Mouse (Mus musculus): Measurements from ENCODE around the gene Pparg.

The Pparg gene

DNA sequence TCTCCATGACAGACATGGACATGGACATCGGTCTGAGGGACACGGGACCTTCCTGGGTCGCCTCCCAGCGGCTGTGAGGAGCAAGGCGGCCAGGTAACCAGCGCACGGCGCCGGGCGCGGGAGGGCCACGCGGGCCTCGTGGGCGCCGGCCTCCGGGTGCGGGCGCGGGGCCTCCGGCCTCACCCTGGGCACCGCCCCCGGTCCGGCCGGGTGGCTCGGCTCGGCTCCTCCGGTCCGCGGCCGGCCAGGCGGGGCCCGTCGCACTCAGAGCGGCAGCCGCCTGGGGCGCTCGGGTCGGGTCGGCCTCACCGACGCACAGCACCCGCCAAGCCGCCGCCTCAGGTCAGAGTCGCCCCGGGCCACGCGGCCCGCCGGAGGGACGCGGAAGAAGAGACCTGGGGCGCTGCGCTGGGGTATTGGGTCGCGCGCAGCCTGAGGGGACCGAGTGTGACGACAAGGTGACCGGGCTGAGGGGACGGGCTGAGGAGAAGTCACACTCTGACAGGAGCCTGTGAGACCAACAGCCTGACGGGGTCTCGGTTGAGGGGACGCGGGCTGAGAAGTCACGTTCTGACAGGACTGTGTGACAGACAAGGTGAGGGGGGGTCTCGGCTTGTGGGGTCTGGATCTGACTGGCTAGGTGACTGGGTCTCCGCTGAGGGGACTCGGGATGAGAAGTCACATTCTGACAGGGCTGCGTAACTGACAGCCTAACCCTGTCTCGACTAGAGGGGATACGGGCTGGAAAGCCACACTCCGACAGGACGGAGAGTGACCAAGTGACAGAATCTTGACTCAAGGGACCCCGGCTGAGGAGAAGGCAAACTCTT is at the start of gene Pparg:
TSS of gene Pparg (plus strand) at position 176 of the 830 bp plus-strand sequence.
- DNase-seq (ENCODE audit: low spot score in 2 of 2): no peak

- DNase-seq (ENCODE audit: low spot score in 2 of 2): no peak
Measured at GRCm38 (mm10) chr6:115312780-115313179, 48.0 kb upstream of the Pparg start.

GRCm38 (mm10) chr6:115313235-115313738 is 47.5 kb upstream of the Pparg start:
- no peak for DNase-seq (ENCODE audit: low spot score in 2 of 2)

- DNase-seq (ENCODE audit: low spot score in 2 of 2): no peak
Measured at GRCm38 (mm10) chr6:115313910-115314309, 46.8 kb upstream of the Pparg start.

- DNase-seq (ENCODE audit: low spot score in 2 of 2): no peak
Measured at GRCm38 (mm10) chr6:115315770-115316169, 45.0 kb upstream of the Pparg start.

DNA sequence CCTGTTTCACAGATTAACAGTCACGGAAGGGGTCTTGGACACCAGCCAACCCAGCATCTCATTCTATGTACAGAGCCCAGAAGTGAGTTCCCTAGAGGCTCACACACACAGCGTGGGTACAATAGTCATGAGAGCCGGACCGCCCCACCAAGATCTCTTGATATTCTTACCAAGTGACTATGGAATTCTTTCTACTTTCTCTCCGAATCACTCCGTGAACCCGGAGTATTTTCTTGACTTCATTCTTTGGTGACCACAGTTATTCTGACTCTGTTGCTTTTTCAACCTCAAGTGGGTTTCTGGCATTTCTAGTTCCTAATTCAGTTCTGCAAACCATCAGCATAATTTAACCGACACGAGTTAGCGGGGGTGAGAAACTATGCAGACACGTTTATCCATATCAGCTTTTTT is 43.9 kb upstream of the Pparg start:
- DNase-seq (ENCODE audit: low spot score in 2 of 2): no peak

- no peak for DNase-seq (ENCODE audit: low spot score in 2 of 2)
Measured at GRCm38 (mm10) chr6:115318811-115319210, 41.9 kb upstream of the Pparg start.

GRCm38 (mm10) chr6:115319686-115320085 is 41.1 kb upstream of the Pparg start:
- no peak for DNase-seq (ENCODE audit: low spot score in 2 of 2)

DNA sequence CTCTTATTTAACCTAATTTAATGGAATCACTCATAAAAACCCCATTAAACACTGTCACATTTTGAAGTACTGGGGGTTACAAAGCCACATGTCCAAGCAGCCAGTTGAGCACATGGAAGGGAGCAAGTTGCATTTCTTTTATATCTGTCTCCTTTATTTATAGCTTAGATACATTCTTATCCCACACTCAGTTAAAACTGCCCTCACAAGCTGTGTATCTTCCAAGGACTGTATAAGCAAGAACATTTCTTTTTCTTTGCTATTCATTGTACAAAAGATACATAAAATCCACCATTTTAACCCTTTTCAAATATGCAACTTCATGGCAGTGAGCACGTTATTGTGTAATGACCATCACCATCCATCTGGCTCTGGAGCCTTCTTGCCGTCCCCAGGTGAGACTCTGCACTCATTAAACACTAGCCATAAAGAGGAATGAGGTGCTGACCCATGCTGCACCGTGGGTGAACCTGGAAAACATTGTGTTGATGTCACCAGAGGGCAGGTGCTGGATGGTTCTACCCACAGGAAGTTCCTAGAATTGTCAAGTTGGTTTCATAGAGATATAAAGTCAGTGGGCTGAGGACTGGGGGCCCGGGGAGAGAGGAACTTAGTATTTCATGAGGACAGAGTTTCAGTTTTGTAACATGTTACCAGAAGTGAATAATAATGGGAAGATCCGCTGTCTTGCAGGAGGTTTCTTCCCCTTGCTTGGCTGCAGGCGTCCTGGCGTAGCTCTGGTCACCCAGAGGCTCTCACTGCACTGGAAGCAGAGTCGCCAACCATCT is 39.6 kb upstream of the Pparg start:
- no peak for DNase-seq (ENCODE audit: low spot score in 2 of 2)

- DNase-seq (ENCODE audit: low spot score in 2 of 2): no peak
Measured at GRCm38 (mm10) chr6:115321883-115322351, 38.8 kb upstream of the Pparg start.

DNA sequence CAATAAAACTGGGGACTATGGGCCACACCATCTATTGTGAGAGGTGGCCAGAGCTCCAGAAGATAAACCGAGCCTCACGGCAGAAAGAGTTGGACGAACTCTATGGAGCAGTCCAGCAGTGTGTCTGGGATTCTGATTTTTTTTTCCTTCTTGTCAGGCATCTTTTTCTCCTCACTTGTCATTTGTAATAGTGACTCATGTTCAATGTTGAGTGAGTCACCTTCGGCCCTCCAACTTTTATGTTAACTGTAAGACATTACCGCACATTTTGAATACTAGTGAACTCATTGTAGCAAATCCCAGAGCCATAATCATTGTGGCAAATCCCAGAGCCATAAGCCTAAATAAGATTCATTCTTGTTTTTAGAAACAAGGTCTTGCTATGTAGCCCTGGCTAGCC is 37.8 kb upstream of the Pparg start:
- no peak for DNase-seq (ENCODE audit: low spot score in 2 of 2)

DNA sequence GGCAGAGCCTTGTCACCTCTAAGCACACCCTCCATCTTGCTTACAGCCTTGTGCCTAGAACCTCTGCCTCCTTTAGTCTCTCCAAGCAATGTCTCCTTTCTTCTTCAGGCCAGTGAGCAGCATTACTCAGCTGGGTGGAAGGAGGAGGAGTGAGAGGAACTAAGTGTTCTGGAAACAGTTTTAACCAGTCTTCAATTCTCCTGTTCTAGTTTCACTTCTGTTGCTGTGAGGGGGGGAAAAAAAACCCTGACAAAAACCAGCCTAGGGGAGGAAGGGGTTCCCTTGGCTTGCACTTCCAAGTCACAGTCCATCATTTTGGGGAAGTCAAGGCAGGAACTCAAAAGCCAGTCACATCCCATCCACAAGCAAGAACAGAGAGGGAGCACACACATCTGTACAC is 29.8 kb upstream of the Pparg start:
- DNase-seq (ENCODE audit: low spot score in 2 of 2): no peak

DNA sequence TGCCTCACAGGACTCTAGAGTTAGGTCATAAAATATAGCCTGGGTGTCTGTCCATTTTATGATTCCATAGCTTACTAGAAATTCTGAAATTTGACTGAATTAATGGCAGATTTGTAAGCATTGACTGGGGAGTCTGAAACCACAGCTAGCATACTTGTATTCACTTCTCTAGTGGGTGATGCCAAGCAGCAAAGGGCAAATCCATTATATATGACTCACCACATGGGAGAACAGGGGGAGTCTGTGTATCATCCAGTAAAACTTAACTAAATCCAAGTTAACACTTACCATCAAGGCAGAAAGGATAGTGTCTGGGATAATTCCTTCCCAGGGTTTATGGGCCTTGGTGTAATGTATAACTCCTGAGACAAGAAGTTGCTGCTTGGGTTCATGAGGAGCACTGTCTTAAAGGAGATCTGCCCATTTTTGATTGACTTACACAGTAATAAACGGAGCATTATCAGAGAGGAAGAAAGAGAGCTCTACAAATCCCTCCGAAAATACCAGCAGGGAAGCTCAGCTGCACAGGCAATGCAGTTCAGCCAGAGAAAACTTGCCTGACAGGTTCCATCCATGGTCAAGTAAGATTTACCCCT is 27.6 kb upstream of the Pparg start:
- no peak for DNase-seq (ENCODE audit: low spot score in 2 of 2)

- no peak for DNase-seq (ENCODE audit: low spot score in 2 of 2)
Measured at GRCm38 (mm10) chr6:115335536-115335935, 25.2 kb upstream of the Pparg start.

- DNase-seq (ENCODE audit: low spot score in 2 of 2): no peak
Measured at GRCm38 (mm10) chr6:115340084-115340483, 20.7 kb upstream of the Pparg start.

DNA sequence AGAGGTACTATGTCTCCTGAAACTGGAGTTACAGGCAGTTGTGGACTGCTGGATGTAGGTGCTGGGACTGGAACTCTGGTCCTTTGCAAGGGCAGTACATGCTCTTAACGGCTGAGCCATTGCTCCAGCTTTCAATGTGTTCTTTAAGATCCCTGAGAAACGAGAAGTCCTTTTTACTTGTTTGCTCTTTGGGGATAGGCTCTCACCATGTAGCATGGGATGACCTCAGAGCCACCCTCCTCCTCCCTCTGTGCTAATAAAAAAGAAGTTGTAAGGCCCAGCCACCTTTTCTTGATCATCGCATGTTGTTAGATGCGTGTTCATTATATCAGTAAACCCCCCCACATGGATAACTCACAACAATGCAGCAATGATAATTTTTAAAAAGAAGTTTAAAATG is 17.7 kb upstream of the Pparg start:
- no peak for DNase-seq (ENCODE audit: low spot score in 2 of 2)

DNA sequence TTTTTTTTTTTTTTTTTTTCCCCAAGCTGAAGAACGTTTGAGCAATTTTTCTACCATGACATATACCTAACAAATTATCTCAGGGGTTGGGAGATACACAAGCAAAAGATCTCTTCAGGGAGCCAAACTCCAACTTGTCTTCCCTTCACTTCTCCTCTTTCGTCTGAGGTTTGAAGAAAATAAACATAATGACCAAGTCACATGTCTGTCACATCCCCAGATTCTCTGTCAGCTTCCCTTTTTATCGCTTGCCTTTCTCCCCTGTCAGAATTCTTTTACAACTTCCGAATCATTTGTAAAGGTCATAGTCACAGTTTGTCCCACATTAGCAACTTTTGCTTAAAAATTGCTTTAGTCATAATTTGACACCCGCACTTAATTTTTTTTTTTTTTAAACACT is 17.2 kb upstream of the Pparg start:
- DNase-seq (ENCODE audit: low spot score in 2 of 2): no peak

DNA sequence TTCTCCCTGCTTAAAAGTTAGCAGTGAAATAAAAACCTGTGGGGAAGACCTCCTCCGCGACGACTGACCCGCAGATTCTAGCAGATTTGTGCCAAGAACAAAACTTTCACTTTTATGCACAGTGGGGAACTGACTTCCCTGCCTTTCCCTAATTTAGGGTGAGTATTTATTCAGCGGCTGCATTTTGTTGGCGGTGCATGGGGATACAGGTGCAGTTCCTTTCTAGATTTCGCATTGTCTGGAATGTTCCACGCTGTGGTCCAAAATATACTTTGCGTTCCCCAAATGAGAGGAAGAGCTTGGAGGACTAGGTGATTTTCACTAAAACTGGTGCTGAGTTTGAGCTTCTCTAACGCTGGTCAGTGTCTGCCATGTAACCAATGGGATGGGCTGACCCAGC is 16.6 kb upstream of the Pparg start:
- DNase-seq (ENCODE audit: low spot score in 2 of 2): no peak

GRCm38 (mm10) chr6:115344513-115344912 is 16.2 kb upstream of the Pparg start:
- DNase-seq (ENCODE audit: low spot score in 2 of 2): no peak

DNA sequence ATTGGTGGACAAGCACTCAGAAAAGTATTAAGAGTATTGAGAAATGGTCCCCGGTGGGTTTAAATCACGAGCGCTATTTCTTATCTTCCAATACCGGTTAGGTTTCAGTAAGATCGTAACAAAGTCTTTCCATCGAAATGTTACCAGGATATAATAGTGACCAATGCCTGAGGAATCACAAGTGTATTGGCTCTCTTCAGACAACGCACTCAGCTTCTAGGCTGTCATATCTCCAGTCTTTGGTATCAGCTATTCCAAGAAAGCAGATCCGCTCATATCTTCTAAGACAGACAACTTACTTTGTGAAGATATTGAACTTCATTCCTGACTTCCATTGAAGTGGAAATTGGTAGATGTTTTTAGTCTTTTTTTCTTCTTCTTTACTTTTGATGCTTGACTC is 15.7 kb upstream of the Pparg start:
- no peak for DNase-seq (ENCODE audit: low spot score in 2 of 2)

- DNase-seq (ENCODE audit: low spot score in 2 of 2): no peak
Measured at GRCm38 (mm10) chr6:115349641-115350464, 10.9 kb upstream of the Pparg start.

Data from natural killer cell, adult 2 months (primary cell).